Mouse (Mus musculus): ENCODE results near the gene Prok2.

The Prok2 gene

DNA sequence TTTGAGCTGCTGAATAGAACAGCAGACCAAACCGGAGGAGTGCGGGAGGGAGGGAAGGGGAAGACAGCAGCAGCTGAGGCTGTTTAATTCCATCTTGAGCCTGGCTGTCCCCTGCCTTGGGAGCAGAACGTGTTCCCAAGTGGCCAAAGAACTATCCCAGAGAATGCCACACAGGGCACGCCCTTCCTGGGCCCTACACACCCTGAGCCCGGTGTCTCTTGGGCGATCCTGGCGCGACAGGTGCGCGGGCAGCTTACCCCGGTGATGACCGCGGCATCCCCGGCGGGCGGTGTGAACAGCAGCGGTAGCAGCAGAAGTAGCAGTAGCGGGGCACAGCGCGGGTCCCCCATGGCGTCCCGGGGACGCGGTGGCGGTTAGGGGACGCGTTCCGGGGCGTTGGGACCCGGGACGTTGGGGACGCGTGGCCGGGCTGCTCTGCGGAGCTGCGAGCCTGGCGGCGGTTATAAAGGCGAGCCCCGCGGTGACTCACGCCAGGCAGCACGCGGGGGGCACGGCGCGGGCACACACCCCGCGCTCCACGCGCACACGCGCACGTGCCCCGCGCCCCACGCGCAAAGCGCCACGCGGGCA lies at the start of gene Prok2:
TSS of gene Prok2 (minus strand) at position 422 of the 591 bp plus-strand sequence.
- no peak for DNase-seq (ENCODE audit: low spot score)

DNA sequence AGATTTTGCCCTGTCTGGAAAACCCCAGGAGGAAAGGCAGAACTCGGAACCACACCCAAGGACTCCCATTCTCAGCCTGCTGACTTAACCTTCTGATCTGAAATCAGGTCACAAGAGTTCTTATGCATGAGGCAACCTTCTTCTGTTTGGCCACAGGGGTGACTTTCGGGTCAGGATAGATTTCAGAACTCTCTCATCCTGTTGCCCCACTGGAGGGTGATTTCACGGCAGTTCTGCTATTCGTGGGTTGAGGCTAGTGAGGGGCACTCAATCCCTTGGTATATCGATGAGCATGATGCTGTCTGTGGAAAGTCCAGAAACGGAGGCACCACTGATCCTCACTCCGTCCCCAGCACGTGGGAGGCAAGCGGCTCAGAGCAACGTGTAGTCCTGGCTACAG lies 48.5 kb upstream of the Prok2 start:
- no peak for DNase-seq (ENCODE audit: low spot score)

DNA sequence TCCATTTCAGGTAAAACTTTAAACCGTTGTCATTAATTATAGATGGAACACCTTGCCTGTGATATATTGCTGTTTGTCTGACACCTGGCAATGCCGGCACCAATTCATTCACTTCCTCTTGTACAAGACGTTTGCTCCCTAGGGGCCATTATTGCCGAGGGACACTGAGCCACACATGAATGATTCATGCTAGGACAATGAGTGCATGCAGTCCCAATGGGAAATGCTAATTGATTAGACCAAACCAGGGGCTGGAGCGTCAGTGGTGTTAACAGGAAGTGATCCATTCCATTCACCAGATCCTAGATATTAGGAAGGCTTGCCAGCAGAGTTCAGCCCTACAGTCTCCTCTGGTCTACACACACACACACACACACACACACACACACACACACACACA lies 42.3 kb upstream of the Prok2 start:
- no peak for DNase-seq (ENCODE audit: low spot score)

DNA sequence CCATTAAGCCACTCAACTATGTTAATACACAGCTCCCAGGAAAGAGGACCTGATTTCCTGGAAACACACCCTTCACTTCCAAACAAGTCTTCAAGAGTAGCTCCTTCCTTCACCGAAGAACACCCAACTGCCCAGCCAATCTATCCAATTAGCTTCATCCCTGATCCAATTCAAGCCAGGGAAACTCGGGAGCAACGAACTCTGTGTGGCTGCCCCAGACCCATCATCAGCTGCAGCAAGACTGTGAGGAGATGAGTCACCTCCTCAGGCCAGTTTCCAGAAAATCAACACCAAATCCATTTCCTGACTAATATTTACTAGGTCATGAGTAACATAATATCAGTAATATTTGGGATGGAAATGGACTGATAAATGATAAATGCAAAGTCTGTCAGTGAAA lies 38.7 kb upstream of the Prok2 start:
- DNase-seq (ENCODE audit: low spot score), result no peak

DNA sequence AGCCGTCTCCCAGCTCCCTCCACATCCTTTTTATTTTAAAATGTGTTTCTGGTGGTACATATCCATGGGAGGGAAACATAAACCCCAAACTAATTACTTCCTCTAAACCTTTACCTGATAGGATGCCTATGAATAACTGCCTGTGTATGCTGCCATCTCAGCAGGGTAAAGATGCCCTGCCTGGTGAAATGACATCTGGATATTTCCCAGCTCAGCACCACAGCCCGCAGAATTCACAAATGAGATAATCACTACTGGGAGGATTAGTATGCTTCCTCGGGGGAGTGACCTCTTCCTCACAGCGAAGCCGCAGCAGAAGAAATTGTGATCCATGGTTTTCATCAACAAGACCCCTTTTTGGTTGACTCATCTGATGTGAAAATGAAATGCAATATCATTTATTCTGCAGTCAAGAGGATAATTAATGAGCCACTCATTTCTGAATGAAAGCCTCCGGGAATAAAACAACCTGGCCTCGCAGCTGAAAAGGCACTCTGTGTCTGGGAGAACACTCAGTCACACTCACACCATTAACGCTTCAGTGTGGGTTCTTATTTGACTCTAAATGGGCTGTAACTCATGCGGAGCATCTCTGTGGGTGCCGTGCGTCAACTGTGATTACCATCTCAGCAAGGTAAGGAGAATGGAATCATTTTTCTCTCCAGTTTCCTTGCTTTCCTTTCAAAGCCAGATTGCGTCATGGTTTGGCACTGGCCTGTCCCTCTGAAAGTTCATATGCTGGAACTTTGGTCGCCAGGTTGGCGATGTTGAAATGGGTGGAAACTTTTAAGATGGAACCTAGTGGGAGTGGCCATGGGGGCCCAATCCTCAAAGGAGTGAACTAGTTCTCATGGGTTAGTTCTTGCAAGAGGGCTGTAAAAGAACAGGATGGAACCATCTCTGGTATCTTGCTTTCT lies 36.1 kb upstream of the Prok2 start:
- DNase-seq (ENCODE audit: low spot score), result no peak

DNA sequence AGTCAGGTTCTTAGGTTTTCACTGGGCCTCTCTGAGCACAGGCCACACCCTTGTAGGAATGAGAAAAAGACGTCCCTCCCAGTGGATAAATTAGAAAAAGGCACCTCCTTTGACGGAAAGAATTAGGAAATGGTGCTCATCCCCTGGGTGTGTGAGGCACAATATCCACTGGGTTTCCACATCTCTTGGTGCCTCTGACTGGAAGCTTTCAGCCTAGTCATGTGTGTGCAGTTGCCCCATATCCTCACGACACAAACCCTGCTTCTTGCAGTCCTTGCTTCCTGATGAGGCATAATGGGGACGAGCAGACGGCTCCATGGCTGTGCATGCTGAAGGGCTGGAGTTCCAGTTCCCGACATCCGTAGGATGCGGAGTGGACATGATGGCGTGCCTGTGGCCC lies 29.9 kb upstream of the Prok2 start:
- no peak for DNase-seq (ENCODE audit: low spot score)

DNA sequence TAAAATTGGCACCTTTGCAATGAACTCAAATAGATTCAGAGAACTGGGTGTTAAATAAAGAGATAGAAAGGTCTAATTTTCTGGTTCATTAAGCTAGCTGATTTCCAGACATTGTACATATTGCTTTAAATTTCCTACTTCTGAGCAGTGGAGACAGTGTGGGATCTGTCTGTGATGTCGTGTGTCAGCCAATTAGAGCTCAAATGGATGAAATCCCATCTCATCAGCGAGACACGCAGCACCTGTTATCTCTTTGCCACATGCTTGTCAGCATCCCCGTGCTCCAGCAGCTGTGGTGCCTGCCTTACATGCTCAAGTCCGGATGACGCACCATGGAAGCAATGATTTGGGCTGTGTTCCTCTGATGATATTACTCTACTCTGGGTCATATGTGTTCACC lies 25.1 kb upstream of the Prok2 start:
- DNase-seq (ENCODE audit: low spot score), result no peak

DNA sequence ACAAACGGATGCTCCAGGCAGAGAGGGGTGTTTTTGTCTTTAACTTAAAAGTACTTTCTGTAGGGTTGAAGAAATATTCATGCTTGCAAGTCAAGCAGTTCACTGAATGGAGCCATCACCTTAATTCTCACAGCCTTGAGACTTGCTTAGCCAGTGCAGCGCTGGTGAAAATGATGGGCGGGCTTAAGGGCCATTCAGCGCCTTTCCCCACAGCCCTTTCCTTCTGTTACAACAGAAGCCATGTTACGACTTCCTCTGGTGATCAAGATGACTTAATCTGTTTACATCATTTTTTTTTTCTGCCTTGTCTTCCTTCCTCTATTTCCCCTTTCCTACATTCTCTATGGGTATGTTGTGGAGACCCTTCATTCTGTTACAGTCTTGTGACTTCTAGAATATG lies 20.1 kb upstream of the Prok2 start:
- DNase-seq (ENCODE audit: low spot score), result no peak

DNA sequence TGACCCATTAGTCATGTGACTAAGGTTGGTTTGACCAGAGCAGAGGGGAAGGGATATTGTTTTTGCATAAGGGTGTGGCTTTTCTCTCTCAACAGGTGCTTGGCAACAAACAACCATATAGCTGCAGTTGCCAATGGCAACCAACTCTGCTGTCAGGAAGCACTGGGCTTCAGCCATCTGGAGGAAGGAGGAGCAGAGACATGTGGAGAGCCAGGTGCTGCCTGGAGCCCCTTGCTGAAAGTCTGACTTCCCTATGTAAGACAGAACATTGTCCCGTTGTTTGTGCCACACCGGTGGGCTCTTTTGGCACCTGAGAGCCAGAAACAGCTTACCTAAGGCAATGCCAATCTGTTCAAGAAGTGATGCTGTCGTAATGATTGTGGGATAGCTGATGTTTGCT lies 16.7 kb upstream of the Prok2 start:
- DNase-seq (ENCODE audit: low spot score), result no peak

DNA sequence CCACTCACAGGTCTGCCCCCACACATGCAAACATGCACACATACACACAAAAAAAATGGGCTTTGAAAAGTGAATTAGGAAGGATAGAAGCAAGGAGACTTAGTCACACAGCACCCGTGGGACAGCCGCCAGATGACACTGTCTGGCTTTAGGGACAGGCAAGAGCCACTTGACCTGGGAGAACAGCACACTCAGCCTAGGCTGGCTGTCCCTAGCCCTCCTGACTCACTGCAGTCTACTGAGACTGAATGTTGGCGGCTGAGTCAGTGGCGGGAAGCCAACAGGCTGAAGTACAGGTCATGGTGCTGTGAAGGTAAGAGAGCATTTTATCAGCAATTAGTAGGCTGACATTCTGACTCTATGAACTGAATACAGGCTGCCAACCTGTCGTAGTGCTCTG lies 8.5 kb upstream of the Prok2 start:
- no peak for DNase-seq (ENCODE audit: low spot score)

DNA sequence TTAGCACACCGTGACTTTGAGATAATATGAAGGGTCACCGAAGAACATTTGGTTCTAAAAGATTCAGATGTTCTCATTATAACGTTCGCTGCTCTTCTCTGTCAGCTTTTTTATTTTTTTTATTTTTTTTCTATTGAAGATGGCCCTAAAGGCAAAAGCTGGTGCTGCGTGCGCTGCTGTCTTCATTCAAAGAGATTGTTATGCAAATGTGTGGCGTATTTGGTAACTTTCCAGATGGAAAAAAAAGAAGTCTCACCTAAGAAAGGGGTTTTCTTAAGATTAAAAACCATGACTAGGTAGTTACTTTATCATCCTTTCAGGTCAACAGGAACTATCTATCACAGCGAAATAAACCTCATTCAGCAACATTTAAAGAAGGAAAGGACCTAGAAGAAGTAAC lies 6.5 kb upstream of the Prok2 start:
- DNase-seq (ENCODE audit: low spot score), result no peak

DNA sequence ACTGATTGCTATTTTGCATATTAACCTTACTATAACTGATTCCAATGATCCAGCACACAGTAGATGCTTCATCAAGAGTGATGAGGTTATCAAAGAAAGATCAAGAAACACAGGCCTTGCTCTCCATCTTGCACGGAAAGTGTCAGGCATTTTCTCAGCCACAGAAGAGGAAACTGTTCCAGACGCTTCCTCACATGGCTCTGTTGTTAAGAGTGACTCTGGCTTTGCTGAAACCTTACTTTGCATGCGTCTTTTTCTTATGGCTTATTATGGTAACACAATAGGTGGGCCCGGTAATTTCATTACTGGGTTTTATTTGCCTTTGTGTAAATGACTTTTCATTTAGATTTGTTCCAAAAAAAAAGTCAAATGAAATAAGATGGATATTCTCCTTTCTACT lies 5.7 kb upstream of the Prok2 start:
- DNase-seq (ENCODE audit: low spot score), result no peak

DNA sequence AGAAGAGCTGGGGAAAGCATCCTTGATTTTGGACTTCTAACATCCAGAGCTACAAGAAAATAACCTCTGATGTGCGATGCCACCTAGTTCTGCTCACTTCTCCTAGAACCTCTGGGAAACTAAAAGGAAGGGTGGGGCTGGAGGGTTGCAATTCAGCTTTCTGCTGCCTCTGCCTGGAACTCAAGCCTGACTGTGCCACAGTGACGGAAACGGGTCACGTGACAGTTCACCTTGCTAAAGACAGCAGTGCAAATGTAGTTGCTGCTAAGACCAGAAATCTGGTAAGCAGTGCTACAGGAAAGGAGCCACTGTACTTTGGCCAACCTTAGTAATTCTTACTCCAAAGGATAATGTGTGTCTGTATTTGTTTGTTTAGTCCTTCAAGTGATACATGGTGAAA lies 3.7 kb upstream of the Prok2 start:
- no peak for DNase-seq (ENCODE audit: low spot score)

DNA sequence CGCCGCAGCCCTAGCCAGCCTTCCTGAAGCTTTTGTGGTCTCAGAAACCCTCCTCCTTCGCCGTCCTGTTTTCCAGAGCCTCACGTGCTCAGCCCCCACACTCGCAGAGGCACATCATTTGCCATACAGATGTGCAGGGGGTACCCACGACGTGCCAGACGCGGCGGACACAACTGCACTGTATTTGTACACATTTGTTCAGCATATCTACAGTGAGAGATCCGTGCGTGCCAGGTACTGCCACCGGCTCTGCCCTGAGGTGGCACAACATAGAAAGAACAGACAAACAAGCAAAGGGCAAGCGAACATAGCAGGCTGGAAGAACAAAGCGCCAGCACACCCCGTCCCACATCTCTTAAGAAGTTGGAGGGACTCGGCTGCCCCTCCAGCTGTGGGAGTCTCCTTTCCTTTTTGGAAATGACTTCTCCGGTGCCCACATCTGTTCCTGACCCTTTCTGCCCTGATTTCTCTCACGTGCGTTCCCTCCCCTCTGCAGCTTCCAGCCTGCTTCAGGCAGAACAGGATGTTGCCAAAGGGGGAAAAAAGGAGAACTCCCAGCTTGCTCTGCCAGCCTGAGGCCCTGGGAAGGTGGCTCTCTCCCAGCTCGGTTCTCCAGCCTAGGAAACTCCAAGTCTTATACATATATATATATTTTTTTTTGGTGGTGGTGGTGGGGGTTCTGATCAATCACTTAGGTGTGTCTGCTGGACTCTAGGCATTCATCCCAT lies 548 bp upstream of the Prok2 start:
- DNase-seq (ENCODE audit: low spot score), result no peak

DNA sequence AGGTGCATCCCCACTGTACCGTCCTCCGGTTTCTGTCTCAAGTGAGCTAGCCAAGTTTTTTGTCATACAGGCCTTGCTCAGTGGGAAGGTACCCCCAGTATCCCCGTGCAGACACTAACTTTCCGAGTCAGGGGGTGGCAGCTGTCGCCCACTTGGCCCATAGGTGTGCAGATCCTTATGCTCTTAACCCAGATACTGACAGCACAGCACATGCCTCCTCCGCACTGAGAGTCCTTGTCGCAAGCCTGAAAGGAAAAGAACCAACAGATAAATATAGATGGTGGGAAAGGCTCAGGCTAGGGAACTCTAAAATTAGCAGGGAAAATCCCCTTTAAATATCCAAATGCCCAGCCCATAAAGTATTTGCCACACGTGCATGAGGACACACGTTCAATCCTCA lies 3.8 kb downstream of the Prok2 start:
- no peak for DNase-seq (ENCODE audit: low spot score)

DNA sequence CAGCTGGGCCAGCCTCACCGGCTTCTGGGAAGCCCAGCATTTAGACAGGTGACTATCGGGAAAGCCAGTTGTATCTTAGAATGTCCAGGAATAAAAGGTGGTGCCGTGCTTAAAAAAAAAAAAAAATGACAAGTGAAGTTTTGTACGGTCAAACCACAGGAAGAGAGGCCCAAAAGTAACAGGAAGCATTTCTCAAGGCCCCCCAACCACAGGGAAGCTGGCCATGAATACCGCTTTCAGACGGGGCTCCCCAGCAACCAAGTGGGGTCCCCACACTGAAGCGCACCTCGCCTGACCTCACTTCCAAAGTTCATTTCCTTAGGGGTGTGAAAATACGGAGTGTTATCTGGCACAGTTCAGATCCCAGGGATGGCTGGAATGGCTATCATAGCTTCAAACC lies 5.2 kb downstream of the Prok2 start:
- DNase-seq (ENCODE audit: low spot score), result no peak

DNA sequence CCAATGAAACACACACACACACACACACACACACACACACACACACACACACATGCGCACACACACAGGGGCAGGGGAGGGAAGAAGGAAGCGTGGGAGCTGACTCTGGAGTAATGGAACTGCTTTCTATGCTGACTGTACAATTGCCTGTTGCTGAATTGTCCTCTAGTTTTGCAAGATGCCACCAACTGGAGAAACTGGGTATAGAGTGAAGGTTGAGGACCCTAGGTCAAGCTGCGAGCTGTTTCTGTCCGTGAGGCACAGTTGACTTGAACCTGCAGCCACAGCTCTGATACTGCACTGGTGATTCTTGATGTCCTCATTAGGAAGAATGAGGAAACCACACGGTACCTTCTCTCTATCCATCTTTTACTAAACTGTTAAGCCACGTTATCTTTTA lies 10.3 kb downstream of the Prok2 start:
- DNase-seq (ENCODE audit: low spot score), result no peak

DNA sequence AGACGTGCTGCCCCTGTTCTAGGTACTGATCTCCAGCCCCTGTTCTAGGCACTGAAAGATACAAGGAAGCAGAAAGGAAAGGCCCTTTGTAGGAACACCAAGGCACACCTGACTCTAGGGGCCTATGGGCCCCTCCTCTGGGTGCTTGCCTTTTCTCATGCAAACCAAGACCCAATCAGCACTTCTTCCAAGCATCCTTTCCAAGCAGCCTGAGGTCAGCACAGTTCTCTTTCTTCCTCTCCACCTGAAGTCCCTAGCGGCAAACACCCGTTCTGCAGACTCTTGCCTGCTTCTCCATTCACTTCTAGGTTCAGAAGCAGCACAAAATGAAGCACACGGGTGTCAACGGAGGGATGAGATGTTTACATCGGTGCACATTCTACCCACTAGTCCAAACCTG lies 11.0 kb downstream of the Prok2 start:
- DNase-seq (ENCODE audit: low spot score), result no peak

DNA sequence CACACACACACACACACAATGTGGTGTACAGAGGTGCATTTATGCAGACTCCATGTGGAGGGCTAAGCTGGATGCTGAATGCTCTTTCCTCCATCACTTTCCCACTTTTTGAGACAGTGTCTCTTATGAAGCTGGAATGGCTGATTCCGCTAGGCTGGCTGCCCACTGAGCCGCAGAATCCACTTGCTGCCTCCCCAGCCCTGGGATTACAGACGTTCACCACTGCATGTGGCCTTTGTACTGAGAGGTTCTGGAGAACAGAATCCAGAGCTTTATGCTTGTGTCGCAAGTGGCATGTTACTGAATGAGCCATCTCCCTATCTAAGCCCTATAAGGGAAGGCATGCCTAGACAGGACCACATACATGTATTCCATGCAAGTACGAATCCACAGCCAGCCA lies 12.9 kb downstream of the Prok2 start:
- no peak for DNase-seq (ENCODE audit: low spot score)

DNA sequence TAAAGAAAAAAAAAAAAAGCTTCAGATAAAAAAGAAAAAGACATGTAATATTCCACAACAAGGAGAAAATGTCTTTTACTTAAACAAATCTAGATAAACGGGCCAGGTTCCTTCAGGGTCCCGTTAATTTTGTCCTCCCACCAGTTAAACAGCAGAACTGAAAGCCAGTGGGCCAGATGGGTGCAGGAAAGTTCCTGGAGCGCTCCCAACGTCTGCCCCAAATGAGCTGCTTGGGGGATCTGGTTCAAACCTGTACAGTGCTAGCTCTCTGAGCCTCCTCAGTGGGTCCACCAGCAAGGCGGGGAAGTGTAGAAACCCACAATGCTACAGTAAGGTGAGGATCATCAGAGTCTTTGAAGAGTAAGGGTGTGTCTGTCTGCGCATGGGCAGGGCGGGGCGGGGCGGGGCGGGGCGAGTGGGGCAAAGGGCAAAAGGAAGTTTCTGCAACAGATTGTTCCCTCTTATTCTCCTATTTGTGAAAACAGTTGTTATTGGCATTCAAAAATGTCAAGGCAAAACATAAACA lies 14.6 kb downstream of the Prok2 start:
- DNase-seq (ENCODE audit: low spot score), result no peak

DNA sequence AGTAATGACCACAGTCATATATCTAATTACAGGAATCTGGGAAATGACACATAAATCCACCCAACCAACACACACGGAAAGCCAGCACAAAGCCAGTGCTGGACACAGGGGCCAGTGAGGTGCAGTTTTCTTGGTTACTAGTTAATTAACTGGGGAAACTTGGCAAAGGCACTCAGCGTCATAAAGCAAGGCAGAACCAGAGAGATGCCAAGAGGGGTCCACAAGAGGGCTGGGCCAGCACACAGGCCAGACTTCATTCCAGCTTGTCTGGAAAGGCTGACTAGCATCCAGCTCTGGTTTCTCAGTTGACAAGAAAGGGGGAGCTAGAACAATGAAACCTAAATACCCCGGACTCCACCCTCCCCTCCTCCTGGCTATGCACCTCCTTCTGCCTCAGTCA lies 25.7 kb downstream of the Prok2 start:
- no peak for DNase-seq (ENCODE audit: low spot score)

DNA sequence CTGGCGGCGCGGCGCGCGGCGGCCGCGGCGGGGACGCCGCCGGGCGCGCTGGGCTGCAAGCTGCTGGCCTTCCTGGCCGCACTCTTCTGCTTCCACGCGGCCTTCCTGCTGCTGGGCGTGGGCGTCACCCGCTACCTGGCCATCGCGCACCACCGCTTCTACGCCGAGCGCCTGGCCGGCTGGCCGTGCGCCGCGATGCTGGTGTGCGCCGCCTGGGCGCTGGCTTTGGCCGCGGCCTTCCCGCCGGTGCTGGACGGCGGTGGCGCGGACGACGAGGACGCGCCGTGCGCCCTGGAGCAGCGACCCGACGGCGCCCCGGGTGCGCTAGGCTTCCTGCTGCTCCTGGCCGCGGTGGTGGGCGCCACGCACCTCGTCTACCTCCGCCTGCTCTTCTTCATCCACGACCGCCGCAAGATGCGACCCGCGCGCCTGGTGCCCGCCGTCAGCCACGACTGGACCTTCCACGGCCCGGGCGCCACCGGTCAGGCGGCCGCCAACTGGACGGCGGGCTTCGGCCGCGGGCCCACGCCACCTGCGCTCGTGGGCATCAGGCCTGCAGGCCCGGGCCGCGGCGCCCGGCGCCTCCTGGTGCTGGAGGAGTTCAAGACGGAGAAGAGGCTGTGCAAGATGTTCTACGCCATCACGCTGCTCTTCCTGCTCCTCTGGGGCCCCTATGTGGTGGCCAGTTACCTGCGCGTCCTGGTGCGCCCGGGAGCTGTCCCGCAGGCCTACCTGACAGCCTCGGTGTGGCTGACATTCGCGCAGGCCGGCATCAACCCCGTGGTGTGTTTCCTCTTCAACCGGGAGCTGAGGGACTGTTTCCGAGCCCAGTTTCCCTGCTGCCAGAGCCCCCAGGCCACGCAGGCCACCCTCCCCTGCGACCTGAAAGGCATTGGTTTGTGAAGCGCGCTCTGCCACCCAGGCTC lies 33.0 kb downstream of the Prok2 start:
- no peak for DNase-seq (ENCODE audit: low spot score)

All from spleen, adult 12 weeks (tissue).